Mouse (Mus musculus) kidney, adult 2 months (tissue): ENCODE measurements at regions not wholly inside any gene's neighbourhood (a gene's known extent, or its start where the extent isn't known, plus 50 kb on each side); places are given as distances from the start of the nearest gene placed in this dataset.
A peak's percentile ranks its signal among the peaks of the same experiment; 100 is the strongest.

Source experiments
- DNase-seq: peaks from one replicate; pipeline ENCODE4 v3.0.0; 2021
- H3K27ac ChIP-seq: fragments of 200-500 bp; 2 replicates; pipeline ENCODE4 v1.5.1; 2012; ENCODE audit warnings: low read depth, low read length, control low read depth, inconsistent platforms; ENCODE audit not compliant: insufficient read depth
- H3K27me3 ChIP-seq: fragments of 200-500 bp; replicated peaks from 2 replicates; pipeline ENCODE4 v1.6.1; 2012; ENCODE audit warnings: mild to moderate bottlenecking, moderate library complexity, low read length, inconsistent platforms; ENCODE audit not compliant: control insufficient read depth, insufficient read depth
- H3K36me3 ChIP-seq: fragments of 200-500 bp; 2 replicates; pipeline ENCODE4 v1.6.1; 2012; ENCODE audit warnings: mild to moderate bottlenecking, moderate library complexity, low read length, inconsistent platforms; ENCODE audit not compliant: control insufficient read depth, insufficient read depth
- H3K4me1 ChIP-seq: fragments of 200-500 bp; 2 replicates; pipeline ENCODE4 v1.6.1; 2011; ENCODE audit warnings: low read length; ENCODE audit not compliant: control insufficient read depth, insufficient read depth
- H3K4me3 ChIP-seq: fragments of 200-500 bp; 2 replicates; pipeline ENCODE4 v1.5.1; 2011; ENCODE audit warnings: mild to moderate bottlenecking, low read depth, low read length, control low read depth; ENCODE audit not compliant: insufficient read depth
- CTCF ChIP-seq: fragments of 200-500 bp; conservative IDR thresholded peaks from 2 replicates; pipeline ENCODE4 v1.5.1; 2011; ENCODE audit warnings: low read depth, mild to moderate bottlenecking, control low read depth, low read length, moderate library complexity, mixed read lengths; ENCODE audit not compliant: insufficient read depth, insufficient read length
- POLR2A ChIP-seq: fragments of 200-500 bp; IDR thresholded peaks from one replicate; pipeline ENCODE4 v1.6.1; 2011; ENCODE audit warnings: low read depth, low read length, control low read depth
- WGBS: fragments of 180-500 bp; shearing (Covaris S2); methylation state at CpG from one replicate; pipeline ENCODE4 v1.1.7; 2018; 5-methylcytosine and 5-hydroxymethylcytosine counted together

DNA sequence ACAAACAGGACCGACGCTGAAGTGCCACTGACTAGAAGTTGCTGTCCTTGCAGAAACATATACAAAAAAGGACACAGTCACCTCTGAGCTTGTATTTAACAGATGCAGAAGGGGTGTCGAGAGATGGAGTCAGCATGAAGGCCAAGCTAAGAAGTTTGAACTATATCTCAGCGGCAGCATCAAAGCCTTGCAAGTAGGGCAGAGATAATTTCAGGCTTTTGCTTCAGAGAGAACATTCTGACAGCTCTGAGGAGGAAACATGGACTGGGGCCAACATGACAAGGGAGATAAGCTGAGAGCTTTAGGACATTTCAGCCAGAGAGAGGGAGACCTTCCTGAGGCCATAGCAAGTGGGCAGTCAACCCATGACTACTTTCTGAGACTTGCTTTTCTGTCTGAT lies 856.7 kb downstream of the Epha4 start:
- Histone ChIP-seq H3K27ac (no peak overlapping the region), H3K27me3 (no peaks in the 10 kb centered on the region), H3K4me3 (no peak overlapping the region), H3K4me1 (no peaks in the 10 kb centered on the region), H3K36me3 (no peaks in the 10 kb centered on the region)
- WGBS: 81% methylated on average over 4 of the region's 4 CpGs
- no peak for DNase-seq
- no peak for TF ChIP-seq CTCF
- TF ChIP-seq POLR2A: no peak

DNA sequence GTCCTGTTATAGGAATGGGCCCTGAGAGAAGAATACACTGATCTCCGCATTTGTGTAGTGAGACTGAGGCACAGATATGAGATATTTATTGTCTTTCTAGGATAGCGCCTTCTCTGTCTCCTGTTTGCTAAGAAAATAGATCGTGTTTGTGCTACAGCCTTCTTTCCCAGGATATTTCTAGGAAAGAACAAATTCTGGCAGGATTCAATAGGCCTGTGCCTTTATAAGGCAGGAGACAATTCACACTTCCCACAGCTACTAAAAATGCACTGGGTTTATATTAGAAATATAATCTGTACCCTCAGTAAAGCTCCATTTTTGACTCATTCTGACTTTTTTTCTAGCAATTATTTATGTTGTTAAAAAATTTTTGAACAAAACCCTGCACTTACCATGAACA lies 854.7 kb downstream of the Epha4 start:
- TF ChIP-seq POLR2A (no peak), CTCF (no peak)
- H3K27ac ChIP-seq: no peak overlapping the region
- 89% methylated on average over 3 of the region's 3 CpGs for WGBS
- DNase-seq: no peak
- H3K4me1 ChIP-seq: no peaks in the 10 kb centered on the region
- no peaks in the 10 kb centered on the region for H3K27me3 ChIP-seq
- H3K4me3 ChIP-seq: no peak overlapping the region
- H3K36me3 ChIP-seq: no peaks in the 10 kb centered on the region

DNA sequence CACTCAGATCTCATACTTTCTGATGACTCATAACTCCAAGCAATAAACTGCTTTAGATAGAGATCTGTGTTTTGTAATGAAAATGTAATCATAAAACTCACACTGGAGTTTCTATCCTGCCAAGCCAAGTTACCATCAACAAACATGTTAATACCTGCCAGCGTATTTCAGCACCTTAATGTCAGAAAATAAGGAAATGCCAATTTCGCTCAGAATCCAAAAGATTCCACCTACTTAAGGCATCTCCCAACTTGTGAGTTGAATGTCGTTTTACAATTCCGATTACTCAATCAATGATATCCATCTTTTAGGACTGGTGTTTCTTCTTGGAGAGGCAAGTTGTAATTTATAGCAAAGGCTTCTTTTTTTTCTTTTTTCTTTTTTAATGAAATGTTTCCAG lies 850.5 kb downstream of the Epha4 start:
- 85% methylated on average over 4 of the region's 4 CpGs for WGBS
- Histone ChIP-seq H3K4me1 (no peaks in the 10 kb centered on the region), H3K36me3 (no peaks in the 10 kb centered on the region), H3K4me3 (no peak overlapping the region), H3K27me3 (no peaks in the 10 kb centered on the region), H3K27ac (no peak overlapping the region)
- TF ChIP-seq POLR2A (no peak), CTCF (no peak)
- DNase-seq: no peak

DNA sequence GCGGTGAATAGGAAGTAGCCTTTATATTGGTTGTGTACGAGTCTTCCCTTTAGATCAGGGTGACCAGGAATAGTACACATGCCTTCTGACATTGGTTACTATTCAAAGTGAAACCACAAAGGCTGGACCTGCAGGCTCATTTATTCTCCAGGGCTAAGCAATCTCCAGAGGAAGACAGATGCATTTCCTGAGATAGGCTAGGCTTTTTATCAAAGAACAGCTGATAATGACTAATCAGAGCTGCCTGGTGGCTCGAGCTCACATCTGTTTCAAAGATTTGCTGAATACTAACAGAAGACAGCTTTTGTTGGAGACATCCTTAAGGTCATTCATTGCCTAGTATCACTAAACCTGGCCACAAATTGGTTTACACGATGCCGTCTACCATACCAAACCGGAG lies 838.1 kb downstream of the Epha4 start:
- TF ChIP-seq POLR2A: no peak
- TF ChIP-seq CTCF: no peak
- Histone ChIP-seq H3K27ac (no peak overlapping the region), H3K27me3 (no peaks in the 10 kb centered on the region), H3K4me1 (no peaks in the 10 kb centered on the region), H3K4me3 (no peak overlapping the region), H3K36me3 (no peaks in the 10 kb centered on the region)
- DNase-seq: no peak
- WGBS: 78% methylated on average over 6 of the region's 6 CpGs

DNA sequence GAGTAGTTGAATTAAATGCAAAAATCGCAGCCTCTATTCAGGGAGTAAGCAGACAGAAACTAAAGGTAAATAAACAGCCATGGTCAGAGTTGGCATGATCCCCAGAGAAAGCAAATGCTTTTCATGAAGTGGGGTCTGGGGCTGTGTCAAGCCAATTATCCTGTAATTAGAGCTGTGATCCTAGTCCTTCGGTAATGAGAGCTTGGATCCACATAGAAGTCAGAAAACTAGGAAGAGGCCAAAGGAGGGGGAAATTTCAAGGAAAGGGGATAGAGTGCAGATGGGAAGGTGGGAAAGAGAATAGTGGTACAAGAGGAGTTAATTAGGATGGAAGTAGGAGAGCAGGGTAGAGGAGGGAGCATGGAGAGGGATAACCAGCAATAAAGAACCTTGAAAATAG lies 809.3 kb downstream of the Epha4 start:
- WGBS: 63% methylated on average over 2 of the region's 2 CpGs

DNA sequence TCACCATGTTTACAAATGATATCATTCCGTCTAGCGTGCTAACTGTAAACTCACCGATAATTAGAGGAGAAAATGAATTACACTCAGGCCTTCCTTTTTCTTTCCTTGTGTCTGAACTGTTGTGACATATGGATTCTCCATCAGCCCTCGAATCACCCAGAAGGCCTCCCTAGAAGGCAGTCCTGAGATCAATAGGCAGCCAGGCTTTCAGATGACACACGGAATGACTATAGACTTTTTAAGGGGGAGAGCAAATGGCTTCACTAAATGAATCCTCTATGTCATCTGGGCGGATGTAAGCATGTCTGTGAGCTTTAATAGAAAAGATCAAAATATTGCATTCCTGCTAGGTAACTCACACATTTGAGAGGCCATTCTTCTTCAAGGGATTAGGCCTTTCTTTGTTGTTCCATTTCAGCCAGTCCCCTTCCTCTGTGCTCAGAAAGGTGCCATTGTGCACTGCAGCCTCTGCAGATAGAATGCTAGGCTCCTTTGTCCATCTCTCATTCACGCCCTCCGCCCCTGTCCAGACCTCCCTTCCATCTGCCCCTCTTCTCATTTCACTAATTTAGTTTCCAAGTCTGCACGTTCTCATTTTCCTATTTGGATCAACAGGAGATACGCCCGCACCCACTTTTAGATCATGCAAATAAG lies 797.1 kb downstream of the Epha4 start:
- TF ChIP-seq CTCF (no peak), POLR2A (no peak)
- 71% methylated on average over 11 of the region's 11 CpGs for WGBS
- DNase-seq: no peak

More for the DNA sequence above, 809.3 kb downstream of the Epha4 start:
- Histone ChIP-seq H3K4me3 (no peak overlapping the region), H3K27me3 (no peaks in the 10 kb centered on the region), H3K27ac (no peak overlapping the region), H3K36me3 (no peaks in the 10 kb centered on the region), H3K4me1 (no peaks in the 10 kb centered on the region)
- no peak for DNase-seq
- TF ChIP-seq POLR2A (no peak), CTCF (no peak)

DNA sequence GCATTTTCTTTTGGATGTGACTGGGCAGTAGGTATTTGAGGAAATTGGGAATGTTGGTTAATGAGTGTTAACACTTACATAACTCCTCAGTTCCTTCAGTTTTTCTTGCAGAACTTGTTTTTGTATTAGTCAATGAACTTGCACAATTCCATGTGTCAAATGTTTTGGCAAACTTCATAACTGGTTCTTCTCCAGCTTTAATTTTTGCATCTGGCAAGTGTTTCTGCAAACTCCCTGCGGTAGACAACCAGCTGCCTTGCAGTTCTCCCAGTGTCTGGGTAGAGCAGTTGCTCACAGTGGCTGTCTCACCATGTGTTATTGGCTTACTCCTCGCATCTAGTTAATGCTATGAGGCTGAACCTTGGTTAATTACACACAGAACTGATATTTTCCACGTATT lies 790.4 kb downstream of the Epha4 start:
- no peaks in the 10 kb centered on the region for H3K36me3 ChIP-seq
- peaks cover 5% of the 10 kb centered on the region for H3K4me1 ChIP-seq
- 36% methylated on average over 3 of the region's 3 CpGs for WGBS
- DNase-seq: peak; percentile 68
- no peak for TF ChIP-seq POLR2A
- no peak for TF ChIP-seq CTCF
- no peak overlapping the region for H3K27ac ChIP-seq
- H3K4me3 ChIP-seq: no peak overlapping the region
- no peaks in the 10 kb centered on the region for H3K27me3 ChIP-seq

More for the DNA sequence above, 797.1 kb downstream of the Epha4 start:
- H3K27ac ChIP-seq: no peak overlapping the region
- H3K27me3 ChIP-seq: no peaks in the 10 kb centered on the region
- no peak overlapping the region for H3K4me3 ChIP-seq
- no peaks in the 10 kb centered on the region for H3K36me3 ChIP-seq
- no peaks in the 10 kb centered on the region for H3K4me1 ChIP-seq
